Mouse (Mus musculus): ENCODE measurements around the gene Trim72. TPM values are rescaled to one million over a fixed set of nuclear protein-coding genes. Genes with fewer than 3 reads are reported as not detected.

Gene Trim72
- total RNA-seq, 2 experiments from 2014 or later = not detected

- ATAC-seq (replicated peaks; ENCODE audit: poor library complexity, severe bottlenecking) = no peak
Observed at GRCm38 (mm10) chr7:128045640-128046039, 41.9 kb downstream of the Trim72 start.

- peak; percentile 74 for ATAC-seq (replicated peaks; ENCODE audit: poor library complexity, severe bottlenecking)
Observed at GRCm38 (mm10) chr7:128048819-128049218, 45.1 kb downstream of the Trim72 start.

- ATAC-seq (replicated peaks; ENCODE audit: poor library complexity, severe bottlenecking) = no peak
Observed at GRCm38 (mm10) chr7:128049254-128049653, 45.5 kb downstream of the Trim72 start.

- peak; percentile 89 for ATAC-seq (replicated peaks; ENCODE audit: poor library complexity, severe bottlenecking)
Observed at GRCm38 (mm10) chr7:128050739-128051138, 47.0 kb downstream of the Trim72 start.

GRCm38 (mm10) chr7:128053061-128053460, 49.3 kb downstream of the Trim72 start:
- ATAC-seq (replicated peaks; ENCODE audit: poor library complexity, severe bottlenecking) = 0 out of 2 replicates have a peak, but pooled peaks have one; percentile 3

- ATAC-seq (replicated peaks; ENCODE audit: poor library complexity, severe bottlenecking) = no peak
Observed at GRCm38 (mm10) chr7:128056917-128057444, 53.2 kb downstream of the Trim72 start.

- ATAC-seq (replicated peaks; ENCODE audit: poor library complexity, severe bottlenecking) = no peak
Observed at GRCm38 (mm10) chr7:128057860-128058259, 54.1 kb downstream of the Trim72 start.

- ATAC-seq (replicated peaks; ENCODE audit: poor library complexity, severe bottlenecking) = peak; percentile 43
Observed at GRCm38 (mm10) chr7:128058576-128058975, 54.8 kb downstream of the Trim72 start.

GRCm38 (mm10) chr7:128059091-128059490, 55.3 kb downstream of the Trim72 start:
- ATAC-seq (replicated peaks; ENCODE audit: poor library complexity, severe bottlenecking) = peak; percentile 24; the same call in 1 of the 2 replicates

Other genes starting within 250 kb of the Trim72 start
- 36.8 and 41.2 TPM in 2 replicates for gene Orai3, start 234.1 kb upstream of the Trim72 start, total RNA-seq (2014; fragmentation: Nextera tagmentation)
- gene Orai3, start 234.1 kb upstream of the Trim72 start, total RNA-seq (2017) = 22.7 and 22.8 TPM in 2 replicates
- gene Setd1a, start 227.3 kb upstream of the Trim72 start, total RNA-seq (2014; fragmentation: Nextera tagmentation) = 59.6 and 105 TPM in 2 replicates
- gene Setd1a, start 227.3 kb upstream of the Trim72 start, total RNA-seq (2017) = 11.9 and 12.4 TPM in 2 replicates
- gene Gm49388, start 218.3 kb upstream of the Trim72 start, total RNA-seq (2014; fragmentation: Nextera tagmentation) = not detected in 2 replicates
- gene Gm49388, start 218.3 kb upstream of the Trim72 start, total RNA-seq (2017) = 1.2 TPM in 1 of 2 replicates, not detected in the other
- 27.6 and 29.6 TPM in 2 replicates for gene Hsd3b7, start 203.3 kb upstream of the Trim72 start, total RNA-seq (2014; fragmentation: Nextera tagmentation)
- 19.1 and 31.6 TPM in 2 replicates for gene Hsd3b7, start 203.3 kb upstream of the Trim72 start, total RNA-seq (2017)
- 88.9 and 105 TPM in 2 replicates for gene Stx4a, start 179.7 kb upstream of the Trim72 start, total RNA-seq (2014; fragmentation: Nextera tagmentation)
- gene Stx4a, start 179.7 kb upstream of the Trim72 start, total RNA-seq (2017) = 37.7 and 38.8 TPM in 2 replicates
- gene Stx1b, start 179.4 kb upstream of the Trim72 start, total RNA-seq (2014; fragmentation: Nextera tagmentation) = 0.62 and 0.88 TPM in 2 replicates
- not detected in 2 replicates for gene Stx1b, start 179.4 kb upstream of the Trim72 start, total RNA-seq (2017)
- 29.2 and 38.4 TPM in 2 replicates for gene Zfp646, start 127.7 kb upstream of the Trim72 start, total RNA-seq (2014; fragmentation: Nextera tagmentation)
- 35.5 and 40.8 TPM in 2 replicates for gene Zfp646, start 127.7 kb upstream of the Trim72 start, total RNA-seq (2017)
- gene Zfp668, start 127.1 kb upstream of the Trim72 start, total RNA-seq (2014; fragmentation: Nextera tagmentation) = 7.2 and 15.7 TPM in 2 replicates
- 3.9 and 4.9 TPM in 2 replicates for gene Zfp668, start 127.1 kb upstream of the Trim72 start, total RNA-seq (2017)
- 0.19 TPM in 1 of 2 replicates, not detected in the other for gene Prss53, start 113.0 kb upstream of the Trim72 start, total RNA-seq (2014; fragmentation: Nextera tagmentation)
- gene Prss53, start 113.0 kb upstream of the Trim72 start, total RNA-seq (2017) = 0.13 TPM in 1 of 2 replicates, not detected in the other
- gene Gm21974, start 108.5 kb upstream of the Trim72 start, total RNA-seq (2014; fragmentation: Nextera tagmentation) = not detected in 2 replicates
- gene Gm21974, start 108.5 kb upstream of the Trim72 start, total RNA-seq (2017) = not detected in 2 replicates
- 93.1 and 126 TPM in 2 replicates for gene Vkorc1, start 108.3 kb upstream of the Trim72 start, total RNA-seq (2014; fragmentation: Nextera tagmentation)
- gene Vkorc1, start 108.3 kb upstream of the Trim72 start, total RNA-seq (2017) = 24.9 and 69.4 TPM in 2 replicates
- 63.3 and 78.0 TPM in 2 replicates for gene Bckdk, start 99.9 kb upstream of the Trim72 start, total RNA-seq (2014; fragmentation: Nextera tagmentation)
- gene Bckdk, start 99.9 kb upstream of the Trim72 start, total RNA-seq (2017) = 38.6 and 50.5 TPM in 2 replicates
- 20.4 and 25.0 TPM in 2 replicates for gene Kat8, start 91.4 kb upstream of the Trim72 start, total RNA-seq (2014; fragmentation: Nextera tagmentation)
- 18.1 and 21.0 TPM in 2 replicates for gene Kat8, start 91.4 kb upstream of the Trim72 start, total RNA-seq (2017)
- gene Prss8, start 73.8 kb upstream of the Trim72 start, total RNA-seq (2014; fragmentation: Nextera tagmentation) = not detected in 2 replicates
- 0.52 TPM in 1 of 2 replicates, not detected in the other for gene Prss8, start 73.8 kb upstream of the Trim72 start, total RNA-seq (2017)
- gene Prss36, start 57.2 kb upstream of the Trim72 start, total RNA-seq (2014; fragmentation: Nextera tagmentation) = 0.92 and 7.3 TPM in 2 replicates
- gene Prss36, start 57.2 kb upstream of the Trim72 start, total RNA-seq (2017) = 0.90 and 3.3 TPM in 2 replicates
- 319 and 323 TPM in 2 replicates for gene Fus, start 36.5 kb upstream of the Trim72 start, total RNA-seq (2014; fragmentation: Nextera tagmentation)
- gene Fus, start 36.5 kb upstream of the Trim72 start, total RNA-seq (2017) = 60.8 and 62.2 TPM in 2 replicates
- gene Pycard, start 10.1 kb upstream of the Trim72 start, total RNA-seq (2014; fragmentation: Nextera tagmentation) = 115 and 175 TPM in 2 replicates
- gene Pycard, start 10.1 kb upstream of the Trim72 start, total RNA-seq (2017) = 62.6 and 101 TPM in 2 replicates
- gene Itgam, start 58.7 kb downstream of the Trim72 start, total RNA-seq (2014; fragmentation: Nextera tagmentation) = 12.5 and 17.5 TPM in 2 replicates
- gene Itgam, start 58.7 kb downstream of the Trim72 start, total RNA-seq (2017) = 21.6 and 23.7 TPM in 2 replicates
- gene Gm49368, start 58.7 kb downstream of the Trim72 start, total RNA-seq (2014; fragmentation: Nextera tagmentation) = not detected in 2 replicates
- 0.09 TPM in 1 of 2 replicates, not detected in the other for gene Gm49368, start 58.7 kb downstream of the Trim72 start, total RNA-seq (2017)
- gene Itgax, start 125.6 kb downstream of the Trim72 start, total RNA-seq (2014; fragmentation: Nextera tagmentation) = 0.54 and 2.4 TPM in 2 replicates
- 1.9 and 2.4 TPM in 2 replicates for gene Itgax, start 125.6 kb downstream of the Trim72 start, total RNA-seq (2017)
- 0.47 TPM in 1 of 2 replicates, not detected in the other for gene Itgad, start 150.4 kb downstream of the Trim72 start, total RNA-seq (2014; fragmentation: Nextera tagmentation)
- 0.21 TPM in 1 of 2 replicates, not detected in the other for gene Itgad, start 150.4 kb downstream of the Trim72 start, total RNA-seq (2017)
- gene Cox6a2, start 202.4 kb downstream of the Trim72 start, total RNA-seq (2014; fragmentation: Nextera tagmentation) = 7.4 TPM in 1 of 2 replicates, not detected in the other
- 0.34 and 1.1 TPM in 2 replicates for gene Cox6a2, start 202.4 kb downstream of the Trim72 start, total RNA-seq (2017)
- 6.0 and 15.4 TPM in 2 replicates for gene Armc5, start 233.4 kb downstream of the Trim72 start, total RNA-seq (2014; fragmentation: Nextera tagmentation)
- 9.3 and 9.6 TPM in 2 replicates for gene Armc5, start 233.4 kb downstream of the Trim72 start, total RNA-seq (2017)
- 1.8 and 2.3 TPM in 2 replicates for gene 9130023H24Rik, start 234.1 kb downstream of the Trim72 start, total RNA-seq (2014; fragmentation: Nextera tagmentation)
- gene 9130023H24Rik, start 234.1 kb downstream of the Trim72 start, total RNA-seq (2017) = 5.2 and 6.6 TPM in 2 replicates
- 0.06 and 1.2 TPM in 2 replicates for gene Tgfb1i1, start 242.9 kb downstream of the Trim72 start, total RNA-seq (2014; fragmentation: Nextera tagmentation)
- gene Tgfb1i1, start 242.9 kb downstream of the Trim72 start, total RNA-seq (2017) = not detected in 2 replicates

All from granulocyte monocyte progenitor cell, adult 5-6 weeks (primary cell).